Mouse (Mus musculus) midbrain, embryonic 12.5 days (tissue): Measurements from ENCODE around the gene Zmynd8. TPM values are rescaled to one million over a fixed set of nuclear protein-coding genes. Genes with fewer than 3 reads are reported as not detected.
A peak's percentile ranks its signal among the peaks of the same experiment; 100 is the strongest.

ENCODE experiments used
- ATAC-seq: fragments of 200-750 bp; cut with Nextera tagmentation; 2 replicates; pipeline ENCODE4 v1.8.0; 2017; ENCODE audit warnings: low read depth, moderate TSS enrichment, moderate library complexity; ENCODE audit not compliant: low FRiP score
- H3K27ac ChIP-seq: fragments of 300-500 bp; sonication (generic); replicated peaks from 2 replicates; pipeline ENCODE4 v1.5.1; 2016; ENCODE audit warnings: mild to moderate bottlenecking
- H3K27me3 ChIP-seq: fragments of 300-500 bp; sonication (generic); 2 replicates; pipeline ENCODE4 v1.6.1; 2016; ENCODE audit warnings: mild to moderate bottlenecking
- H3K36me3 ChIP-seq: fragments of 300-500 bp; sonication (generic); 2 replicates; pipeline ENCODE4 v1.6.1; 2016
- H3K4me1 ChIP-seq: fragments of 300-500 bp; sonication (generic); 2 replicates; pipeline ENCODE4 v1.6.1; 2016
- H3K4me2 ChIP-seq: fragments of 300-500 bp; sonication (generic); replicated peaks from 2 replicates; pipeline ENCODE4 v1.6.1; 2016; ENCODE audit warnings: mild to moderate bottlenecking, moderate library complexity
- H3K4me3 ChIP-seq: fragments of 300-500 bp; sonication (generic); 2 replicates; pipeline ENCODE4 v1.5.1; 2016; ENCODE audit warnings: mild to moderate bottlenecking
- H3K9ac ChIP-seq: fragments of 300-500 bp; sonication (generic); replicated peaks from 2 replicates; pipeline ENCODE4 v1.6.1; 2016; ENCODE audit warnings: mild to moderate bottlenecking, moderate library complexity
- H3K9me3 ChIP-seq: fragments of 300-500 bp; sonication (generic); 2 replicates; pipeline ENCODE4 v1.6.1; 2016; ENCODE audit warnings: mild to moderate bottlenecking
- WGBS: fragments of 180-500 bp; shearing (Covaris S2); methylation state at CpG from one replicate; pipeline ENCODE4 v1.1.7; 2016; 5-methylcytosine and 5-hydroxymethylcytosine counted together
- polyA plus RNA-seq: library from polyadenylated mRNA; unstranded; fragments of >200 nt; fragmentation: Nextera tagmentation; extraction: Ambion mirVana; gene quantifications from 2 replicates; pipeline ENCODE4 v1.2.1, GENCODE M21; 2016

Zmynd8 gene
- polyA plus RNA-seq, 1 experiment from 2014 or later, result 71.2 TPM

GRCm38 (mm10) chr2:165894533-165894932, 4.3 kb downstream of the Zmynd8 start:
- Histone ChIP-seq H3K27ac (no peak overlapping the region), H3K4me1 (peaks cover 20% of the 10 kb centered on the region), H3K9me3 (no peaks in the 10 kb centered on the region), H3K36me3 (no peaks in the 10 kb centered on the region), H3K9ac (no peak overlapping the region), H3K27me3 (peaks cover 6% of the 10 kb centered on the region; the same call in 1 of the 2 replicates), H3K4me2 (no peak overlapping the region), H3K4me3 (no peak overlapping the region)
- WGBS, result 33% methylated on average over 3 of the region's 4 CpGs
- ATAC-seq, result no peak

GRCm38 (mm10) chr2:165893232-165893631, 5.6 kb downstream of the Zmynd8 start:
- Histone ChIP-seq H3K4me3 (no peak overlapping the region), H3K9me3 (no peaks in the 10 kb centered on the region), H3K36me3 (no peaks in the 10 kb centered on the region), H3K4me1 (peaks cover 21% of the 10 kb centered on the region), H3K27ac (no peak overlapping the region), H3K27me3 (peaks cover 6% of the 10 kb centered on the region; the same call in 1 of the 2 replicates), H3K9ac (no peak overlapping the region), H3K4me2 (no peak overlapping the region)
- no peak for ATAC-seq
- 95% methylated on average over 3 of the region's 3 CpGs for WGBS

GRCm38 (mm10) chr2:165892626-165893025, 6.2 kb downstream of the Zmynd8 start:
- 85% methylated on average over 5 of the region's 5 CpGs for WGBS
- ATAC-seq, result no peak
- H3K4me1 ChIP-seq, result peaks cover 27% of the 10 kb centered on the region

GRCm38 (mm10) chr2:165890401-165890800, 8.4 kb downstream of the Zmynd8 start:
- no peak overlapping the region for H3K27ac ChIP-seq
- peaks cover 49% of the 10 kb centered on the region for H3K4me1 ChIP-seq
- WGBS, result 89% methylated on average over 10 of the region's 10 CpGs

More at GRCm38 (mm10) chr2:165892626-165893025, 6.2 kb downstream of the Zmynd8 start:
- Histone ChIP-seq H3K36me3 (no peaks in the 10 kb centered on the region), H3K27me3 (peaks cover 6% of the 10 kb centered on the region; the same call in 1 of the 2 replicates), H3K4me3 (no peak overlapping the region), H3K27ac (no peak overlapping the region), H3K9ac (no peak overlapping the region), H3K9me3 (no peaks in the 10 kb centered on the region), H3K4me2 (no peak overlapping the region)

GRCm38 (mm10) chr2:165889874-165890273, 8.9 kb downstream of the Zmynd8 start:
- H3K4me1 ChIP-seq, result peaks cover 55% of the 10 kb centered on the region
- no peak overlapping the region for H3K27ac ChIP-seq
- H3K9ac ChIP-seq, result no peak overlapping the region
- no peaks in the 10 kb centered on the region for H3K36me3 ChIP-seq
- 88% methylated on average over 10 of the region's 10 CpGs for WGBS
- H3K27me3 ChIP-seq, result no peaks in the 10 kb centered on the region
- H3K4me3 ChIP-seq, result no peak overlapping the region
- H3K9me3 ChIP-seq, result no peaks in the 10 kb centered on the region
- ATAC-seq, result no peak
- no peak overlapping the region for H3K4me2 ChIP-seq

More at GRCm38 (mm10) chr2:165890401-165890800, 8.4 kb downstream of the Zmynd8 start:
- H3K9ac ChIP-seq, result no peak overlapping the region
- H3K27me3 ChIP-seq, result no peaks in the 10 kb centered on the region
- no peak overlapping the region for H3K4me3 ChIP-seq
- ATAC-seq, result no peak
- H3K9me3 ChIP-seq, result no peaks in the 10 kb centered on the region
- no peak overlapping the region for H3K4me2 ChIP-seq
- no peaks in the 10 kb centered on the region for H3K36me3 ChIP-seq

- Histone ChIP-seq H3K9me3 (no peaks in the 10 kb centered on the region), H3K9ac (0 out of 2 replicates have a peak overlapping the region, but pooled peaks have one; percentile 35), H3K4me2 (no peak overlapping the region), H3K27me3 (no peaks in the 10 kb centered on the region), H3K4me1 (peaks cover 57% of the 10 kb centered on the region), H3K36me3 (no peaks in the 10 kb centered on the region), H3K4me3 (no peak overlapping the region), H3K27ac (peak overlapping the region; percentile 99)
- no peak for ATAC-seq
- 78% methylated on average over 7 of the region's 7 CpGs for WGBS
Measured at GRCm38 (mm10) chr2:165889266-165889665, 9.6 kb downstream of the Zmynd8 start.

- Histone ChIP-seq H3K27ac (peak overlapping the region; percentile 99), H3K4me3 (no peak overlapping the region), H3K9ac (peak overlapping the region; percentile 35; the same call in 1 of the 2 replicates), H3K36me3 (no peaks in the 10 kb centered on the region), H3K4me1 (peaks cover 61% of the 10 kb centered on the region), H3K4me2 (peak overlapping the region; percentile 8; the same call in 1 of the 2 replicates), H3K27me3 (no peaks in the 10 kb centered on the region), H3K9me3 (no peaks in the 10 kb centered on the region)
- ATAC-seq, result no peak
- 10% methylated on average over 3 of the region's 3 CpGs for whole genome bisulfite sequencing
Measured at GRCm38 (mm10) chr2:165888813-165889221, 10.0 kb downstream of the Zmynd8 start.

GRCm38 (mm10) chr2:165888396-165888795, 10.4 kb downstream of the Zmynd8 start:
- Histone ChIP-seq H3K9ac (peak overlapping the region; percentile 35; the same call in 1 of the 2 replicates), H3K27me3 (no peaks in the 10 kb centered on the region), H3K4me2 (peak overlapping the region; percentile 8; the same call in 1 of the 2 replicates), H3K4me3 (no peak overlapping the region), H3K36me3 (no peaks in the 10 kb centered on the region), H3K4me1 (peaks cover 66% of the 10 kb centered on the region), H3K9me3 (no peaks in the 10 kb centered on the region), H3K27ac (peak overlapping the region; percentile 99)
- ATAC-seq, result peak; percentile 41
- WGBS, result 10% methylated on average over 13 of the region's 13 CpGs

GRCm38 (mm10) chr2:165886857-165887628, 11.8 kb downstream of the Zmynd8 start:
- Histone ChIP-seq H3K4me1 (peaks cover 79% of the 10 kb centered on the region), H3K36me3 (no peaks in the 10 kb centered on the region), H3K27me3 (no peaks in the 10 kb centered on the region), H3K9ac (peak overlapping the region; percentile 35), H3K27ac (peak overlapping the region; percentile 99), H3K9me3 (no peaks in the 10 kb centered on the region), H3K4me3 (no peak overlapping the region), H3K4me2 (peak overlapping the region; percentile 14)
- no peak for ATAC-seq
- WGBS, result 5% methylated on average over 14 of the region's 25 CpGs

GRCm38 (mm10) chr2:165886482-165886856, 12.3 kb downstream of the Zmynd8 start:
- H3K4me1 ChIP-seq, result peaks cover 85% of the 10 kb centered on the region
- H3K4me2 ChIP-seq, result peak overlapping the region; percentile 14; the same call in 1 of the 2 replicates
- H3K36me3 ChIP-seq, result no peaks in the 10 kb centered on the region
- WGBS, result 0% methylated on average over 3 of the region's 3 CpGs
- H3K27me3 ChIP-seq, result no peaks in the 10 kb centered on the region
- H3K9ac ChIP-seq, result peak overlapping the region; percentile 35; the same call in 1 of the 2 replicates
- H3K4me3 ChIP-seq, result no peak overlapping the region
- H3K9me3 ChIP-seq, result no peaks in the 10 kb centered on the region
- H3K27ac ChIP-seq, result peak overlapping the region; percentile 99
- ATAC-seq, result no peak

GRCm38 (mm10) chr2:165885951-165886320, 12.9 kb downstream of the Zmynd8 start:
- H3K9ac ChIP-seq, result peak overlapping the region; percentile 76
- H3K27me3 ChIP-seq, result no peaks in the 10 kb centered on the region
- H3K9me3 ChIP-seq, result no peaks in the 10 kb centered on the region
- no peak for ATAC-seq
- peaks cover 90% of the 10 kb centered on the region for H3K4me1 ChIP-seq
- H3K36me3 ChIP-seq, result no peaks in the 10 kb centered on the region
- peak overlapping the region; percentile 99 for H3K27ac ChIP-seq
- no peak overlapping the region for H3K4me2 ChIP-seq
- H3K4me3 ChIP-seq, result no peak overlapping the region
- whole genome bisulfite sequencing, result 16% methylated on average over 4 of the region's 4 CpGs

GRCm38 (mm10) chr2:165885225-165885950, 13.4 kb downstream of the Zmynd8 start:
- H3K9me3 ChIP-seq, result no peaks in the 10 kb centered on the region
- WGBS, result 2% methylated on average over 17 of the region's 17 CpGs
- no peak for ATAC-seq
- no peaks in the 10 kb centered on the region for H3K36me3 ChIP-seq
- peak overlapping the region; percentile 61 for H3K4me2 ChIP-seq
- peak overlapping the region; percentile 99 for H3K27ac ChIP-seq
- H3K9ac ChIP-seq, result peak overlapping the region; percentile 76
- peaks cover 96% of the 10 kb centered on the region for H3K4me1 ChIP-seq
- H3K27me3 ChIP-seq, result no peaks in the 10 kb centered on the region
- no peak overlapping the region for H3K4me3 ChIP-seq
